Mouse (Mus musculus) thymus, adult 2 months (tissue): Measurements from ENCODE around the gene Arl15. TPM values are rescaled to one million over a fixed set of nuclear protein-coding genes. Genes with fewer than 3 reads are reported as not detected.

Experiments used
- DNase-seq: peaks from one replicate; pipeline ENCODE4 v3.0.0; 2021
- H3K27ac ChIP-seq: fragments of 200-500 bp; 2 replicates; pipeline ENCODE4 v1.5.1; 2012; ENCODE audit warnings: low read length, control low read depth; ENCODE audit not compliant: control insufficient read depth, insufficient read depth
- H3K27me3 ChIP-seq: fragments of 200-500 bp; 2 replicates; pipeline ENCODE4 v1.6.1; 2012; ENCODE audit warnings: mild to moderate bottlenecking, low read length, moderate library complexity, mixed read lengths; ENCODE audit not compliant: control insufficient read depth, insufficient read depth
- H3K36me3 ChIP-seq: fragments of 200-500 bp; 2 replicates; pipeline ENCODE4 v1.6.1; 2012; ENCODE audit warnings: mild to moderate bottlenecking, low read length, moderate library complexity; ENCODE audit not compliant: control insufficient read depth, insufficient read depth
- H3K4me1 ChIP-seq: fragments of 200-500 bp; replicated peaks from 2 replicates; pipeline ENCODE4 v1.6.1; 2012; ENCODE audit warnings: low read length; ENCODE audit not compliant: control insufficient read depth, insufficient read depth
- H3K4me3 ChIP-seq: fragments of 200-500 bp; 2 replicates; pipeline ENCODE4 v1.5.1; 2012; ENCODE audit warnings: mild to moderate bottlenecking, low read length, control low read depth, moderate library complexity; ENCODE audit not compliant: control insufficient read depth, insufficient read depth
- CTCF ChIP-seq: fragments of 200-500 bp; IDR thresholded peaks from 2 replicates; pipeline ENCODE4 v1.5.1; 2012; ENCODE audit warnings: mild to moderate bottlenecking, control low read depth, low read length, moderate library complexity, borderline replicate concordance; ENCODE audit not compliant: control insufficient read depth, poor library complexity, insufficient read depth; ENCODE audit errors: extremely low read depth
- POLR2A ChIP-seq: fragments of 200-500 bp; IDR thresholded peaks from 2 replicates; pipeline ENCODE4 v1.6.1; 2012; ENCODE audit warnings: mild to moderate bottlenecking, low read length, control low read depth, moderate library complexity; ENCODE audit not compliant: control insufficient read depth, poor library complexity, insufficient read depth; ENCODE audit errors: extremely low read depth
- WGBS: fragments of 180-500 bp; shearing (Covaris S2); methylation state at CpG from one replicate; pipeline ENCODE4 v1.1.7; 2018; 5-methylcytosine and 5-hydroxymethylcytosine counted together
- polyA plus RNA-seq: library from polyadenylated mRNA; depleted of rRNA; stranded (reverse); fragments of >200 nt; gene quantifications from 2 replicates; pipeline ENCODE4 v1.2.3, GENCODE M21; 2012; rRNA removed

Gene Arl15
- polyA plus RNA-seq, 1 experiment, result 4.9 TPM

- peaks cover 21% of the 10 kb centered on the region for H3K4me1 ChIP-seq
- no peak for DNase-seq
- WGBS, result 97% methylated on average over 15 of the region's 15 CpGs
- no peaks in the 10 kb centered on the region for H3K27me3 ChIP-seq
- TF ChIP-seq POLR2A, result no peak
- TF ChIP-seq CTCF, result no peak
- H3K4me3 ChIP-seq, result no peak overlapping the region
- no peak overlapping the region for H3K27ac ChIP-seq
- no peaks in the 10 kb centered on the region for H3K36me3 ChIP-seq
Observed at GRCm38 (mm10) chr13:114202806-114203570, 408.7 kb downstream of the Arl15 start.

Other genes starting within 250 kb of the Arl15 start
- 15.6 and 21.0 TPM in 2 replicates for gene Snx18, start 175.9 kb upstream of the Arl15 start, polyA plus RNA-seq
- 0.65 TPM in 1 of 2 replicates, not detected in the other for gene Hspb3, start 130.8 kb upstream of the Arl15 start, polyA plus RNA-seq